Mouse (Mus musculus): Measurements from ENCODE around the gene Sox5. TPM values are rescaled to one million over a fixed set of nuclear protein-coding genes. Genes with fewer than 3 reads are reported as not detected.
A peak's percentile ranks its signal among the peaks of the same experiment; 100 is the strongest.

Gene Sox5
- polyA plus RNA-seq, 1 experiment from 2014 or later, result 34.3 TPM

GRCm38 (mm10) chr6:144457500-144457899 is 324.3 kb downstream of the Sox5 start:
- Histone ChIP-seq H3K4me3 (ENCODE audit: low read depth, low read length) (no peak overlapping the region), H3K27me3 (ENCODE audit: control insufficient read depth, insufficient read depth, low read length) (no peaks in the 10 kb centered on the region), H3K4me2 (ENCODE audit: low read depth) (no peak overlapping the region), H3K9me3 (ENCODE audit: control insufficient read depth, low read length) (no peaks in the 10 kb centered on the region), H3K9ac (ENCODE audit: low read length) (no peak overlapping the region), H3K4me1 (ENCODE audit: control insufficient read depth, insufficient read depth, low read length) (peaks cover 7% of the 10 kb centered on the region), H3K27ac (ENCODE audit: low read depth, low read length) (no peak overlapping the region), H3K36me3 (ENCODE audit: control insufficient read depth, insufficient read depth, low read length) (no peaks in the 10 kb centered on the region)
- no peak for DNase-seq (ENCODE audit: low spot score)
- ATAC-seq (ENCODE audit: insufficient read depth, low FRiP score, low TSS enrichment), result no peak
- 92% methylated on average over 9 of the region's 9 CpGs for WGBS

GRCm38 (mm10) chr6:144454291-144455276 is 327.2 kb downstream of the Sox5 start:
- H3K4me3 ChIP-seq (ENCODE audit: low read depth, low read length), result no peak overlapping the region
- no peaks in the 10 kb centered on the region for H3K9me3 ChIP-seq (ENCODE audit: control insufficient read depth, low read length)
- ATAC-seq (ENCODE audit: insufficient read depth, low FRiP score, low TSS enrichment) (peak; percentile 67), DNase-seq (ENCODE audit: low spot score) (peak; percentile 27)
- H3K27ac ChIP-seq (ENCODE audit: low read depth, low read length), result no peak overlapping the region
- H3K4me2 ChIP-seq (ENCODE audit: low read depth), result peak overlapping the region; percentile 4; the same call in 1 of the 2 replicates
- 16% methylated on average over 11 of the region's 11 CpGs for WGBS
- H3K9ac ChIP-seq (ENCODE audit: low read length), result no peak overlapping the region; the same call in 1 of the 2 replicates
- H3K36me3 ChIP-seq (ENCODE audit: control insufficient read depth, insufficient read depth, low read length), result no peaks in the 10 kb centered on the region
- no peaks in the 10 kb centered on the region for H3K27me3 ChIP-seq (ENCODE audit: control insufficient read depth, insufficient read depth, low read length)
- H3K4me1 ChIP-seq (ENCODE audit: control insufficient read depth, insufficient read depth, low read length), result peaks cover 7% of the 10 kb centered on the region

- Histone ChIP-seq H3K27me3 (ENCODE audit: control insufficient read depth, insufficient read depth, low read length) (no peaks in the 10 kb centered on the region), H3K9me3 (ENCODE audit: control insufficient read depth, low read length) (no peaks in the 10 kb centered on the region), H3K4me3 (ENCODE audit: low read depth, low read length) (no peak overlapping the region), H3K9ac (ENCODE audit: low read length) (no peak overlapping the region), H3K4me1 (ENCODE audit: control insufficient read depth, insufficient read depth, low read length) (peaks cover 7% of the 10 kb centered on the region), H3K4me2 (ENCODE audit: low read depth) (no peak overlapping the region), H3K36me3 (ENCODE audit: control insufficient read depth, insufficient read depth, low read length) (no peaks in the 10 kb centered on the region), H3K27ac (ENCODE audit: low read depth, low read length) (no peak overlapping the region)
- ATAC-seq (ENCODE audit: insufficient read depth, low FRiP score, low TSS enrichment), result 0 out of 2 replicates have a peak, but pooled peaks have one; percentile 5
- DNase-seq (ENCODE audit: low spot score), result peak; percentile 22
- WGBS, result 16% methylated on average over 7 of the region's 7 CpGs
Measured at GRCm38 (mm10) chr6:144453605-144454004, 328.2 kb downstream of the Sox5 start.

GRCm38 (mm10) chr6:144453147-144453546 is 328.6 kb downstream of the Sox5 start:
- H3K9me3 ChIP-seq (ENCODE audit: control insufficient read depth, low read length), result no peaks in the 10 kb centered on the region
- ATAC-seq (ENCODE audit: insufficient read depth, low FRiP score, low TSS enrichment), result peak; percentile 25; the same call in 1 of the 2 replicates
- H3K4me3 ChIP-seq (ENCODE audit: low read depth, low read length), result no peak overlapping the region
- H3K4me1 ChIP-seq (ENCODE audit: control insufficient read depth, insufficient read depth, low read length), result peaks cover 7% of the 10 kb centered on the region
- H3K36me3 ChIP-seq (ENCODE audit: control insufficient read depth, insufficient read depth, low read length), result no peaks in the 10 kb centered on the region
- no peak for DNase-seq (ENCODE audit: low spot score)
- 10% methylated on average over 1 of the region's 1 CpGs for WGBS
- no peak overlapping the region for H3K9ac ChIP-seq (ENCODE audit: low read length)
- no peaks in the 10 kb centered on the region for H3K27me3 ChIP-seq (ENCODE audit: control insufficient read depth, insufficient read depth, low read length)
- no peak overlapping the region for H3K4me2 ChIP-seq (ENCODE audit: low read depth)
- H3K27ac ChIP-seq (ENCODE audit: low read depth, low read length), result no peak overlapping the region

- WGBS, result 75% methylated on average over 11 of the region's 11 CpGs
Measured at GRCm38 (mm10) chr6:144452200-144452977, 329.4 kb downstream of the Sox5 start.

GRCm38 (mm10) chr6:144451631-144452030 is 330.1 kb downstream of the Sox5 start:
- Histone ChIP-seq H3K27ac (ENCODE audit: low read depth, low read length) (no peak overlapping the region), H3K36me3 (ENCODE audit: control insufficient read depth, insufficient read depth, low read length) (no peaks in the 10 kb centered on the region), H3K4me1 (ENCODE audit: control insufficient read depth, insufficient read depth, low read length) (peaks cover 7% of the 10 kb centered on the region), H3K9me3 (ENCODE audit: control insufficient read depth, low read length) (no peaks in the 10 kb centered on the region), H3K27me3 (ENCODE audit: control insufficient read depth, insufficient read depth, low read length) (no peaks in the 10 kb centered on the region), H3K9ac (ENCODE audit: low read length) (no peak overlapping the region), H3K4me2 (ENCODE audit: low read depth) (no peak overlapping the region), H3K4me3 (ENCODE audit: low read depth, low read length) (no peak overlapping the region)
- ATAC-seq (ENCODE audit: insufficient read depth, low FRiP score, low TSS enrichment), result no peak
- 90% methylated on average over 4 of the region's 4 CpGs for WGBS
- DNase-seq (ENCODE audit: low spot score), result no peak

More at GRCm38 (mm10) chr6:144452200-144452977, 329.4 kb downstream of the Sox5 start:
- H3K27me3 ChIP-seq (ENCODE audit: control insufficient read depth, insufficient read depth, low read length), result no peaks in the 10 kb centered on the region
- ATAC-seq (ENCODE audit: insufficient read depth, low FRiP score, low TSS enrichment) (no peak), DNase-seq (ENCODE audit: low spot score) (no peak)
- no peak overlapping the region for H3K4me3 ChIP-seq (ENCODE audit: low read depth, low read length)
- no peak overlapping the region for H3K4me2 ChIP-seq (ENCODE audit: low read depth)
- no peak overlapping the region for H3K9ac ChIP-seq (ENCODE audit: low read length)
- H3K9me3 ChIP-seq (ENCODE audit: control insufficient read depth, low read length), result no peaks in the 10 kb centered on the region
- no peak overlapping the region for H3K27ac ChIP-seq (ENCODE audit: low read depth, low read length)
- H3K36me3 ChIP-seq (ENCODE audit: control insufficient read depth, insufficient read depth, low read length), result no peaks in the 10 kb centered on the region
- peaks cover 7% of the 10 kb centered on the region for H3K4me1 ChIP-seq (ENCODE audit: control insufficient read depth, insufficient read depth, low read length)

GRCm38 (mm10) chr6:144445761-144446373 is 335.9 kb downstream of the Sox5 start:
- Histone ChIP-seq H3K36me3 (ENCODE audit: control insufficient read depth, insufficient read depth, low read length) (no peaks in the 10 kb centered on the region), H3K27ac (ENCODE audit: low read depth, low read length) (no peak overlapping the region; the same call in 1 of the 2 replicates), H3K4me1 (ENCODE audit: control insufficient read depth, insufficient read depth, low read length) (no peaks in the 10 kb centered on the region), H3K4me3 (ENCODE audit: low read depth, low read length) (no peak overlapping the region), H3K4me2 (ENCODE audit: low read depth) (no peak overlapping the region), H3K9ac (ENCODE audit: low read length) (no peak overlapping the region), H3K9me3 (ENCODE audit: control insufficient read depth, low read length) (no peaks in the 10 kb centered on the region), H3K27me3 (ENCODE audit: control insufficient read depth, insufficient read depth, low read length) (no peaks in the 10 kb centered on the region)
- 51% methylated on average over 8 of the region's 8 CpGs for WGBS
- ATAC-seq (ENCODE audit: insufficient read depth, low FRiP score, low TSS enrichment) (no peak), DNase-seq (ENCODE audit: low spot score) (peak; percentile 14)

GRCm38 (mm10) chr6:144444367-144444766 is 337.4 kb downstream of the Sox5 start:
- DNase-seq (ENCODE audit: low spot score), result no peak
- Histone ChIP-seq H3K27ac (ENCODE audit: low read depth, low read length) (no peak overlapping the region), H3K4me1 (ENCODE audit: control insufficient read depth, insufficient read depth, low read length) (no peaks in the 10 kb centered on the region), H3K9ac (ENCODE audit: low read length) (no peak overlapping the region), H3K4me3 (ENCODE audit: low read depth, low read length) (no peak overlapping the region), H3K36me3 (ENCODE audit: control insufficient read depth, insufficient read depth, low read length) (no peaks in the 10 kb centered on the region), H3K9me3 (ENCODE audit: control insufficient read depth, low read length) (no peaks in the 10 kb centered on the region), H3K27me3 (ENCODE audit: control insufficient read depth, insufficient read depth, low read length) (no peaks in the 10 kb centered on the region), H3K4me2 (ENCODE audit: low read depth) (no peak overlapping the region)
- ATAC-seq (ENCODE audit: insufficient read depth, low FRiP score, low TSS enrichment), result no peak
- 92% methylated on average over 5 of the region's 5 CpGs for whole genome bisulfite sequencing
